Mouse (Mus musculus): ENCODE data around the gene Mrtfb. TPM values are rescaled to one million over a fixed set of nuclear protein-coding genes. Genes with fewer than 3 reads are reported as not detected.
"Not testable (repeated sequence)": the region's sequence is repeated elsewhere in the genome, so short reads cannot be mapped to it uniquely, and the experiment has no call there.

Gene Mrtfb
- total and polyA plus RNA-seq, 3 experiments: 8.3 to 27.1 (median 24.9) TPM

GRCm38 (mm10) chr16:13332536-13332935 lies 76.3 kb downstream of the Mrtfb start:
- Histone ChIP-seq H3K27me3 (ENCODE audit: control insufficient read depth, insufficient read depth, low read length) (no peaks in the 10 kb centered on the region), H3K36me3 (ENCODE audit: control insufficient read depth, insufficient read depth, low read length) (peaks cover 9% of the 10 kb centered on the region), H3K27ac (no peak overlapping the region), H3K79me2 (replicated peaks; ENCODE audit: control insufficient read depth, insufficient read depth, low read length) (no peaks in the 10 kb centered on the region), H3K4me3 (no peak overlapping the region), H3K4me1 (ENCODE audit: control insufficient read depth, insufficient read depth, low read length) (peaks cover 23% of the 10 kb centered on the region), H3K9ac (ENCODE audit: low read depth, low read length) (no peak overlapping the region)
- WGBS: 63% methylated on average over 2 of the region's 2 CpGs
- no peak for DNase-seq
- TF ChIP-seq EP300 (IDR thresholded peaks at IDR 0.05; ENCODE audit: insufficient read depth, low read depth, low read length): no peak
- no peak for TF ChIP-seq CTCF (IDR thresholded peaks at IDR 0.05)
- TF ChIP-seq POLR2A (IDR thresholded peaks at IDR 0.05; ENCODE audit: insufficient read depth, low read depth, low read length): no peak
- intact Hi-C loops (cut with DNase I): loop anchor here (5.0 kb wide), 2 partner anchors 75 to 170 kb away; partner anchors contain the start of gene Mrtfb

- Histone ChIP-seq H3K4me3 (no peak overlapping the region), H3K27ac (peak overlapping the region; percentile 36), H3K36me3 (ENCODE audit: control insufficient read depth, insufficient read depth, low read length) (peaks cover 5% of the 10 kb centered on the region), H3K79me2 (replicated peaks; ENCODE audit: control insufficient read depth, insufficient read depth, low read length) (no peaks in the 10 kb centered on the region), H3K4me1 (ENCODE audit: control insufficient read depth, insufficient read depth, low read length) (peaks cover 28% of the 10 kb centered on the region), H3K9ac (ENCODE audit: low read depth, low read length) (no peak overlapping the region), H3K27me3 (ENCODE audit: control insufficient read depth, insufficient read depth, low read length) (no peaks in the 10 kb centered on the region)
- 41% methylated on average over 5 of the region's 5 CpGs for WGBS
- no peak for DNase-seq
- intact Hi-C loops (cut with DNase I): loop anchor here (5.0 kb wide), 2 partner anchors 77 to 172 kb away; partner anchors contain the start of gene Mrtfb
- TF ChIP-seq POLR2A (IDR thresholded peaks at IDR 0.05; ENCODE audit: insufficient read depth, low read depth, low read length): no peak
- no peak for TF ChIP-seq CTCF (IDR thresholded peaks at IDR 0.05)
- no peak for TF ChIP-seq EP300 (IDR thresholded peaks at IDR 0.05; ENCODE audit: insufficient read depth, low read depth, low read length)
These were observed 77.6 kb downstream of the Mrtfb start for GRCm38 (mm10) chr16:13333781-13334341.

GRCm38 (mm10) chr16:13336503-13337230 lies 80.4 kb downstream of the Mrtfb start:
- H3K79me2 ChIP-seq (replicated peaks; ENCODE audit: control insufficient read depth, insufficient read depth, low read length): no peaks in the 10 kb centered on the region
- H3K27ac ChIP-seq: no peak overlapping the region; the same call in 1 of the 2 replicates
- TF ChIP-seq EP300 (IDR thresholded peaks at IDR 0.05; ENCODE audit: insufficient read depth, low read depth, low read length): peak; percentile 54; the same call in 1 of the 2 replicates
- TF ChIP-seq POLR2A (IDR thresholded peaks at IDR 0.05; ENCODE audit: insufficient read depth, low read depth, low read length): no peak
- TF ChIP-seq CTCF (IDR thresholded peaks at IDR 0.05): peak; percentile 63
- 55% methylated on average over 5 of the region's 5 CpGs for WGBS
- no peaks in the 10 kb centered on the region; the same call in 1 of the 2 replicates for H3K36me3 ChIP-seq (ENCODE audit: control insufficient read depth, insufficient read depth, low read length)
- H3K4me1 ChIP-seq (ENCODE audit: control insufficient read depth, insufficient read depth, low read length): peaks cover 18% of the 10 kb centered on the region
- intact Hi-C loops (cut with DNase I): no loop called here
- peak in 1 of 2 experiments; percentile 69 for DNase-seq
- H3K27me3 ChIP-seq (ENCODE audit: control insufficient read depth, insufficient read depth, low read length): no peaks in the 10 kb centered on the region
- no peak overlapping the region for H3K9ac ChIP-seq (ENCODE audit: low read depth, low read length)
- no peak overlapping the region for H3K4me3 ChIP-seq

GRCm38 (mm10) chr16:13338094-13338493 lies 81.8 kb downstream of the Mrtfb start:
- H3K36me3 ChIP-seq (ENCODE audit: control insufficient read depth, insufficient read depth, low read length): no peaks in the 10 kb centered on the region; the same call in 1 of the 2 replicates
- no peak overlapping the region for H3K9ac ChIP-seq (ENCODE audit: low read depth, low read length)
- no peaks in the 10 kb centered on the region for H3K79me2 ChIP-seq (replicated peaks; ENCODE audit: control insufficient read depth, insufficient read depth, low read length)
- intact Hi-C loops (cut with DNase I): loop anchor here (2.0 kb wide), 1 partner anchor 21 kb away; no protein-coding TSS in a partner anchor
- TF ChIP-seq CTCF (IDR thresholded peaks at IDR 0.05) (no peak), POLR2A (IDR thresholded peaks at IDR 0.05; ENCODE audit: insufficient read depth, low read depth, low read length) (no peak), EP300 (IDR thresholded peaks at IDR 0.05; ENCODE audit: insufficient read depth, low read depth, low read length) (no peak)
- no peaks in the 10 kb centered on the region for H3K27me3 ChIP-seq (ENCODE audit: control insufficient read depth, insufficient read depth, low read length)
- 44% methylated on average over 4 of the region's 4 CpGs for WGBS
- peak in 1 of 2 experiments; percentile 59 for DNase-seq
- peak overlapping the region; percentile 54 for H3K27ac ChIP-seq
- H3K4me1 ChIP-seq (ENCODE audit: control insufficient read depth, insufficient read depth, low read length): peaks cover 13% of the 10 kb centered on the region
- no peak overlapping the region for H3K4me3 ChIP-seq

- Histone ChIP-seq H3K79me2 (replicated peaks; ENCODE audit: control insufficient read depth, insufficient read depth, low read length) (no peaks in the 10 kb centered on the region), H3K27me3 (ENCODE audit: control insufficient read depth, insufficient read depth, low read length) (no peaks in the 10 kb centered on the region), H3K9ac (ENCODE audit: low read depth, low read length) (no peak overlapping the region), H3K4me1 (ENCODE audit: control insufficient read depth, insufficient read depth, low read length) (peaks cover 11% of the 10 kb centered on the region), H3K36me3 (ENCODE audit: control insufficient read depth, insufficient read depth, low read length) (no peaks in the 10 kb centered on the region; the same call in 1 of the 2 replicates), H3K27ac (no peak overlapping the region), H3K4me3 (no peak overlapping the region)
- TF ChIP-seq POLR2A (IDR thresholded peaks at IDR 0.05; ENCODE audit: insufficient read depth, low read depth, low read length) (no peak), CTCF (IDR thresholded peaks at IDR 0.05) (no peak), EP300 (IDR thresholded peaks at IDR 0.05; ENCODE audit: insufficient read depth, low read depth, low read length) (no peak)
- WGBS: 93% methylated on average over 6 of the region's 6 CpGs
- DNase-seq: no peak
- intact Hi-C loops (cut with DNase I): loop anchor here (2.0 kb wide), 1 partner anchor 19 kb away; no protein-coding TSS in a partner anchor
These were observed 83.2 kb downstream of the Mrtfb start for GRCm38 (mm10) chr16:13339433-13339832.

GRCm38 (mm10) chr16:13345822-13346221 lies 89.5 kb downstream of the Mrtfb start:
- H3K79me2 ChIP-seq (replicated peaks; ENCODE audit: control insufficient read depth, insufficient read depth, low read length); H3K4me1 ChIP-seq (ENCODE audit: control insufficient read depth, insufficient read depth, low read length); H3K27ac ChIP-seq; H3K9ac ChIP-seq (ENCODE audit: low read depth, low read length); H3K27me3 ChIP-seq (ENCODE audit: control insufficient read depth, insufficient read depth, low read length); intact Hi-C loops (cut with DNase I); H3K4me3 ChIP-seq; H3K36me3 ChIP-seq (ENCODE audit: control insufficient read depth, insufficient read depth, low read length); DNase-seq: not testable (repeated sequence)
- WGBS: 100% methylated on average over 2 of the region's 2 CpGs

All from heart, adult 2 months (tissue).